Mouse (Mus musculus) liver, embryonic 14.5 days (tissue): ENCODE measurements around the gene Kif26b. TPM values are rescaled to one million over a fixed set of nuclear protein-coding genes. Genes with fewer than 3 reads are reported as not detected.

Source experiments
- ATAC-seq: fragments of 200-750 bp; cut with Nextera tagmentation; 2 replicates; pipeline ENCODE4 v1.8.0; 2017; ENCODE audit warnings: moderate number of reproducible peaks, mild to moderate bottlenecking, moderate library complexity; ENCODE audit not compliant: insufficient read depth
- DNase-seq, 3 experiments: peaks; one replicate each; pipeline ENCODE4 v3.0.0-alpha.2; 2012 to 2013; ENCODE audit warnings: low read depth in 3 of 3, low spot score in 3 of 3
- H3K27ac ChIP-seq: fragments of 300-500 bp; sonication (generic); 2 replicates; pipeline ENCODE4 v1.5.1; 2014; ENCODE audit warnings: moderate library complexity, mild to moderate bottlenecking, control low read depth, inconsistent platforms
- H3K27me3 ChIP-seq: fragments of 300-500 bp; sonication (generic); 2 replicates; pipeline ENCODE4 v1.6.1; 2014; ENCODE audit warnings: mild to moderate bottlenecking, low read length, moderate library complexity; ENCODE audit not compliant: control insufficient read depth, insufficient read depth
- H3K36me3 ChIP-seq: fragments of 300-500 bp; sonication (generic); replicated peaks from 2 replicates; pipeline ENCODE4 v1.6.1; 2014; ENCODE audit warnings: low read depth; ENCODE audit not compliant: control insufficient read depth, insufficient read depth
- H3K4me1 ChIP-seq, 2 experiments: fragments of 200-500 bp in 1 of 2; fragments of 300-500 bp in 1 of 2; sonication (generic) in 1 of 2; replicated peaks; 2 replicates each; pipeline ENCODE4 v1.6.1; 2012 to 2014; ENCODE audit warnings: antibody characterized with exemption in 1 of 2, inconsistent platforms in 1 of 2, low read length in 1 of 2; ENCODE audit not compliant: control insufficient read depth in 2 of 2, insufficient read depth in 2 of 2
- H3K4me2 ChIP-seq: fragments of 300-500 bp; sonication (generic); 2 replicates; pipeline ENCODE4 v1.6.1; 2014; ENCODE audit warnings: low read depth, mild to moderate bottlenecking, control low read depth, moderate library complexity
- H3K4me3 ChIP-seq, 2 experiments: fragments of 200-500 bp in 1 of 2; fragments of 300-500 bp in 1 of 2; sonication (generic) in 1 of 2; 2 replicates each; pipeline ENCODE4 v1.5.1; 2012 to 2014; ENCODE audit warnings: low read depth in 2 of 2, low read length in 2 of 2, mild to moderate bottlenecking in 2 of 2, control low read depth in 1 of 2, inconsistent platforms in 1 of 2, moderate library complexity in 1 of 2; ENCODE audit not compliant: insufficient read depth in 1 of 2
- H3K9ac ChIP-seq: fragments of 300-500 bp; sonication (generic); replicated peaks from 2 replicates; pipeline ENCODE4 v1.6.1; 2014; ENCODE audit warnings: mild to moderate bottlenecking, control low read depth, moderate library complexity
- H3K9me3 ChIP-seq: fragments of 300-500 bp; sonication (generic); 2 replicates; pipeline ENCODE4 v1.6.1; 2016; ENCODE audit warnings: low read length, mixed read lengths; ENCODE audit not compliant: control insufficient read depth
- CTCF ChIP-seq: IDR thresholded peaks from 2 replicates; pipeline ENCODE4 v1.5.1; 2016; ENCODE audit warnings: antibody characterized with exemption, low read depth, control low read depth
- EP300 ChIP-seq: IDR thresholded peaks from 2 replicates; pipeline ENCODE4 v1.6.1; 2016; ENCODE audit warnings: antibody characterized with exemption, low read depth
- WGBS: fragments of 180-500 bp; shearing (Covaris S2); extraction: QIAGEN DNeasy Blood & Tissue Kit; methylation state at CpG from one replicate; pipeline ENCODE4 v1.1.7; 2014; ENCODE audit not compliant: insufficient replicate concordance; 5-methylcytosine and 5-hydroxymethylcytosine counted together
- polyA plus RNA-seq, 2 experiments: library from polyadenylated mRNA; depleted of rRNA in 1 of 2; stranded (reverse) in 1 of 2; unstranded in 1 of 2; fragments of >200 nt; fragmentation: Nextera tagmentation in 1 of 2; extraction: Ambion mirVana in 1 of 2; gene quantifications; 2 replicates each; pipeline versions ENCODE4 v1.2.1 to v1.2.3; 2012 to 2014

The Kif26b gene
- polyA plus RNA-seq, 2 experiments: 0.01 to 0.07 TPM

DNA sequence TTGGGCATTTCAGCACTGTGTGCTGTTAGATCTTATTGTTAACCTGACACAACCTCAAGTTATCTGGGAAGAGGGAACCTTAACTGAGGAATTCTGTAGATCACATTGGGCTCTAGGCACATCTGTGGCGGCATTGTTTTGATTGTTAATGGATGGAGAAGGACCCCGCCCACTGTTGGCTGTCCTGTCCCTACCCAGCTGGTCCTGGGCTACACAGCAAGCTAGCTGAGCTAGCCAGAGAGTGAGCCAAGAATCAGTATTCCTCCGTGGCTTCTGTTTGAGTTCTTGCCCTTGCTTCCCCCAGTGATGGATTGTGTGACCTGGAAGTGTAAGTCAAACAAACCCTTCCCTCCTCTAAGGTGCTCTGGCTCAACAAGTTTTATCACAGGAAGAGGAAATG, 132.1 kb downstream of the Kif26b start:
- ATAC-seq (no peak), DNase-seq (no peak)
- no peak overlapping the region for H3K4me3 ChIP-seq
- no peak overlapping the region for H3K4me2 ChIP-seq
- no peaks in the 10 kb centered on the region for H3K27me3 ChIP-seq
- H3K9me3 ChIP-seq: no peaks in the 10 kb centered on the region
- H3K27ac ChIP-seq: no peak overlapping the region
- WGBS: 44% methylated on average over 3 of the region's 3 CpGs
- H3K9ac ChIP-seq: no peak overlapping the region
- no peaks in the 10 kb centered on the region for H3K4me1 ChIP-seq
- no peaks in the 10 kb centered on the region for H3K36me3 ChIP-seq
- TF ChIP-seq EP300 (no peak), CTCF (no peak)

DNA sequence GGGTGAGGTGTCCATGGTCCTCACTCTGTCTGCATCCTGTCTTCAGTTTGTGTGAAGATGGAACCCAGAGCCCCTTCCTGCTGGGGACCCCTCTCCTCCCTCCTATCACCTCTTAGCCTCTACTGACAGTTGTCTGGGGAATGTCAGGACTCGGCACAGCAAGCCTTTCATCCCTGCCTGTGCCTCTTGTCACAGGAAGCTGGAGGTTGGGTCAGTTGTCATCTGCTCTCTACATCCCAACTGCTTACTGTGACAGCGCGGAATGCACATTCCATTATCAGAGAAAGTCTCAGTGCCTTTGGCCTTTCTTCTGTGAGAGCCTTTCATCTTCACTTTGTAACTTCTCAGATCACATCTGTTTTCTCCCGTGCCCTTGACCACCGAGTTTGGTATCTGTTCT, 132.6 kb downstream of the Kif26b start:
- Histone ChIP-seq H3K27me3 (no peaks in the 10 kb centered on the region), H3K27ac (no peak overlapping the region), H3K36me3 (no peaks in the 10 kb centered on the region), H3K9me3 (no peaks in the 10 kb centered on the region), H3K4me3 (no peak overlapping the region), H3K9ac (no peak overlapping the region), H3K4me1 (no peaks in the 10 kb centered on the region), H3K4me2 (no peak overlapping the region)
- 19% methylated on average over 5 of the region's 5 CpGs for WGBS
- TF ChIP-seq CTCF: no peak
- no peak for TF ChIP-seq EP300
- DNase-seq (no peak), ATAC-seq (no peak)

DNA sequence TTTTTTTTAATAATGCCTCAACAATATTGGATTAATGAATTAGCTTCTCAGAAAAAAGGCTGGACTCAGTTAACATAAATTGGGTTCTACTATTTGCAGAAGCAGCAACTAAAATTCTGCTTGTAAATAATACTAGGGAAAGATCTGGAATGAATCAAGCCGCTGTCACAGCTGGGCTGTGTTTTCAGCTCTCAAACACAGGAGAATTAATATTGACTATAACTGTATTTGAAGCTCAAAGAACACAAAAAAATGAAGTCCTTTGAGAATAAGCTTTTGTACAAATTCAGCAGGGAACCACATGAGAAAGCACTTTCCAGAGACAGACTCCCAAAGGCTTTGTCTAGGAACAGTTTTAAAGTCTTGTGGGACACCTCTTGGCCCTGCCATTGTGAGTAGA, 134.6 kb downstream of the Kif26b start:
- H3K36me3 ChIP-seq: no peaks in the 10 kb centered on the region
- H3K4me3 ChIP-seq: no peak overlapping the region
- H3K9ac ChIP-seq: no peak overlapping the region
- H3K27me3 ChIP-seq: no peaks in the 10 kb centered on the region
- no peak overlapping the region for H3K27ac ChIP-seq
- no peaks in the 10 kb centered on the region for H3K4me1 ChIP-seq
- 64% methylated on average over 1 of the region's 1 CpGs for WGBS
- no peaks in the 10 kb centered on the region for H3K9me3 ChIP-seq
- TF ChIP-seq EP300 (no peak), CTCF (no peak)
- no peak for DNase-seq
- H3K4me2 ChIP-seq: no peak overlapping the region
- no peak for ATAC-seq

DNA sequence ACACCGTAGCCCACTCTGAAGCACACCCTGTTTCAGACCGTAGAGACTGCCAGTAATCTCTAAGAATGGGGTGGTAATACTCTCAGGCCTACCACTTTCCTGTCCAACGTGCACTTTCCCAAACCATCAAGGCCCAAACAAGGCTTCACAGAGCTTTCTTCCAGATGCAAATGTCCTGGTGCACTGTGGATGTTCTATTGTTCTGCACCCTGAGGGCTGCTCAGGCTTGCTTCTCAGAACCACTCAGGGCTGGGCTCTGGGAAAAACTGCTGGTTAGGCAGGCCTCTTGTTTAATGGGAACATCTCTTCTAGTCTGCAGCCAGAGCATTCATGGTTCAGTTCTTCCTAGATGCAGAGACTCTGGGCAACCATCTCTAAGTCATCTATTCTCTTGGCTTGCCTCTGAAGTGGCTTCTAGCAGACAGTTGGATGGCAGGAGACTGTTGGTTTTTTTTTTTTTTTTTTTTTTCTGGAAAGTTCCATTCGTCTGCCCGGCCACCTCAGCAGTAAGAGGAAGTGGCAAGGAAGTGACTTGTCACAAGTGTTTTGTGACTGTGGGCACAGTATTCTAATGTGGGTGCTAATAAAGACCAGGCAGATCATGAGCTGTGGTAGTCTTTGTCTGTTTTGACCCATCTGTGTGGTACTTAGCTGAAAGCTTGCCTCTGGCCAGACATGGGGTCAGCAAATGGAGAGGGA, 135.5 kb downstream of the Kif26b start:
- ATAC-seq (no peak), DNase-seq (no peak)
- no peaks in the 10 kb centered on the region for H3K27me3 ChIP-seq
- no peaks in the 10 kb centered on the region for H3K4me1 ChIP-seq
- no peak overlapping the region for H3K4me3 ChIP-seq
- WGBS: 47% methylated on average over 5 of the region's 5 CpGs
- no peak overlapping the region for H3K9ac ChIP-seq
- H3K27ac ChIP-seq: no peak overlapping the region
- TF ChIP-seq CTCF (no peak), EP300 (no peak)
- H3K36me3 ChIP-seq: no peaks in the 10 kb centered on the region
- H3K9me3 ChIP-seq: no peaks in the 10 kb centered on the region
- H3K4me2 ChIP-seq: no peak overlapping the region

DNA sequence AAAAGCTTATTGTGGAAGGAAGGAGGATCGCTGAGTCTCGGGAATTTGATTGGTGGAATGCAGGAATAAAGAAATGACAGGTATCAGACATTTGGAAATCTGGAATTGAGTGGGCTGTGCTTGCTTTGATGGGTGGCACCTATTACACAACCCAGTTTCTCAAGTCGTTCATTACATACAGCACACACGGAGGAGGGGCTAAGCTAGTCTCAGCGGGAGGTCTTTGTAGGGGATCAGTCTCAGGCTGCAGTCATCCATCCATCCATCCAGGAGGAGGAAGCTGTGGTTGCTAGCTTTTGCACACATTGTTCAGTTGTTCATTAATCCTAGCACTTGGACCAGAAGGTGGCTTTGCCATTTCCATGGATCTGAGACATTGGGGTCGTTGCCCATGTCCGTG, 137.6 kb downstream of the Kif26b start:
- TF ChIP-seq CTCF (no peak), EP300 (no peak)
- Histone ChIP-seq H3K4me1 (no peaks in the 10 kb centered on the region), H3K36me3 (no peaks in the 10 kb centered on the region), H3K27me3 (no peaks in the 10 kb centered on the region), H3K9me3 (no peaks in the 10 kb centered on the region), H3K4me3 (no peak overlapping the region), H3K27ac (no peak overlapping the region), H3K4me2 (no peak overlapping the region), H3K9ac (no peak overlapping the region)
- WGBS: 54% methylated on average over 7 of the region's 7 CpGs
- ATAC-seq: no peak
- DNase-seq: no peak
